Mouse (Mus musculus) erythroid progenitor cell, adult 5-6 weeks (primary cell): ENCODE results near the gene Cd180. TPM values are rescaled to one million over a fixed set of nuclear protein-coding genes. Genes with fewer than 3 reads are reported as not detected.
A peak's percentile ranks its signal among the peaks of the same experiment; 100 is the strongest.
"Not testable (repeated sequence)": the region's sequence is repeated elsewhere in the genome, so short reads cannot be mapped to it uniquely, and the experiment has no call there.

ENCODE experiments used
- ATAC-seq: replicated peaks from 2 replicates; pipeline ENCODE4 v1.8.0; 2016; ENCODE audit warnings: moderate number of reproducible peaks, mild to moderate bottlenecking, moderate TSS enrichment, inconsistent platforms; ENCODE audit not compliant: poor library complexity, low FRiP score, severe bottlenecking
- total RNA-seq, 2 experiments: library from RNA; stranded (forward) in 1 of 2; stranded (reverse) in 1 of 2; fragments of 150-400 nt in 1 of 2; fragments of 186-747, 209-891 nt in 1 of 2; gene quantifications; 2 replicates each; pipeline versions ENCODE4 v1.2.3 to v1.2.4; 2015 to 2017; ENCODE audit warnings: low replicate concordance in 2 of 2

The Cd180 gene
- total RNA-seq, 2 experiments from 2014 or later = 1.7 to 23.5 TPM

DNA sequence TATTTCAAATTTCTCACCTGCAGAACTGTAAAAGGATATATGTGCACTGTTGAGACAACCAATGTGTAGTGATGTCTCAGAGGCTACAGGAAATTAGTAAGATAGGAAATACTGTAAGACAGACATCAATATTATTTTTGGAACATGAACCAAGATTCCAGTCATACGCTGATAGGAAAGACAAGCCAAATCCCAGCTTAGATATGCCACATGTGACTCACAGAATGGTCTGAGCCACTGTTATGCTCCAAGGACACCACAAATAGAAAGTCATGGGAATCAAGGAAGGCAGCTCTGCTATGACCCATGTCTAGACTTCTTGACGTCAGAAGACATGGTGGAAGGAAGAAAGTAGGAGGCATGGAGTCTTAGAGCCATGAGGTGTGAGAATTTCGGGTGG is 19.3 kb upstream of the Cd180 start:
- ATAC-seq = no peak

DNA sequence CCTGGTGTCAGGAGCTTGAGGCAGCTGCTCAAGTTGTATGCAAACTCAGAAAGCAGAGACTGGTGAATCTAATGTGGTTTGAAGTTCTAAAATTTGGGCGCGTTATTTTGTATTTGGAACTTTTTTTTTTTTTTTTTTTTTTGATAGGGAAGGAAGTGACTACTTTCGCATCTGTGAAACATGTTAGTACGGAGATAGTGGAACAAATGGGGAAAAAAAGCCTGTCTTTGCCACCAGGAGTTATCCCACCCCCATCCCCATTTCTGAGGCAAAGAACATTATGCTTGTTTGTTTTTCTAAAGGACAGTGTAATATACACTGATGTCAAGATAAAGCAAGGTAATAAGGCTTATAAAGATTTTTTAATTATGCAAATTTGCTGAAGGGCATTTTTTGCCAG is 15.8 kb upstream of the Cd180 start:
- ATAC-seq = not testable (repeated sequence)

DNA sequence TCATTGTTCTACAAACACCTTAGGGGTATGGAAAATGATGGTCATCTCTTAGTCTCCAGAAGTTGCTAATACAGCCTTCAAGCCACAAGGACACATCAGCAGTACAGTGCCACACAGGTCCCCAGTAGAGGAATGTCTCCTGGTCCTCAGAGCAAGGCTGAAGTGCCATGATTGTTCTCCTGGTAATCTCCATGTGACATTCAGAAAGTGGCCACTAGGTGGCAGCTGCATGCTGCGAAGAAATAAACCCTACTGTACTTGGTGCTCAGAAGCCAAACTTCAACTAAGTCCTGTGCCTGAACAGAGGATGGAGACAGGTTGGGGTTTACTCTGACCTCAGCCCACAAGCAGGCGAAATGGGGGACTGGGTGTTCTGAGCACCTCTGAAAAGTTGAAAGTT is 14.9 kb upstream of the Cd180 start:
- 0 out of 2 replicates have a peak, but pooled peaks have one; percentile 52 for ATAC-seq

DNA sequence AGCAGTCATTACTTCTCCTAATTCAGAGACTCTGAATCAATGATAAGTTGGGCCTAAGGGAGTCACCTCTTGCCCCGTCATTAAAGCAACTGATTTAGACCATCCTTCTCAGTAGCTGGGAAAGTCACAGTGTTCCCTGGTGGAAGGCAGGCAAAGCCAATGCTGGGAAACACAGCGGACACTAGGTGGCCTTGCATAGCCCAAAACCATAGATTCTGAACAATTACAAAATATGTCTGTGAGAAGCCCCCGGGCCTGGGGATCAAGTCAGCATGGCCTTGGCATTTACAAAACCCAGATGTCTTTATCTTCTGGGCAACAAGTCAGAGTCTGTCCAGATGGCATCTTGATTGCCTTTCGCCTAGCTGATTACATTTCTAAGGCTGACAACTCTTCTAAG is 8.5 kb upstream of the Cd180 start:
- no peak for ATAC-seq

DNA sequence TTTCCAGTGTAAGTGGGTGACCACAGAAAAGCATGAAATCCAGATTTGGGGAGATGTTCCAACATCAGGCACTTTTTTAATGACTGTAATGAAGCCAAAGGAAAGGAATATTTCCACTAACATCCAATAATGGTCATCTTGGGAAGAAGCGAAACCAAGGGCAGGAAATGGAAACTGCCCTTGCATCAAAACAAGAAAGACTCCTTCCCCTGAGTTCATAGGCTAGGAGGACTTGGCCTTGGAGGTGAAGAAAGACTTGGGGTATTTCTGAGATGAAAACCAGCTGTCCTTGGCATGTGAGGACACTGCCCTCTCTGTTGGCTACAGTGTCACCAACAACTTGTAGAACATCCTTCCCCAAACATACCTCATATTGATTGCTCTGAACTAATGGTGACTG is 5.2 kb upstream of the Cd180 start:
- no peak for ATAC-seq

DNA sequence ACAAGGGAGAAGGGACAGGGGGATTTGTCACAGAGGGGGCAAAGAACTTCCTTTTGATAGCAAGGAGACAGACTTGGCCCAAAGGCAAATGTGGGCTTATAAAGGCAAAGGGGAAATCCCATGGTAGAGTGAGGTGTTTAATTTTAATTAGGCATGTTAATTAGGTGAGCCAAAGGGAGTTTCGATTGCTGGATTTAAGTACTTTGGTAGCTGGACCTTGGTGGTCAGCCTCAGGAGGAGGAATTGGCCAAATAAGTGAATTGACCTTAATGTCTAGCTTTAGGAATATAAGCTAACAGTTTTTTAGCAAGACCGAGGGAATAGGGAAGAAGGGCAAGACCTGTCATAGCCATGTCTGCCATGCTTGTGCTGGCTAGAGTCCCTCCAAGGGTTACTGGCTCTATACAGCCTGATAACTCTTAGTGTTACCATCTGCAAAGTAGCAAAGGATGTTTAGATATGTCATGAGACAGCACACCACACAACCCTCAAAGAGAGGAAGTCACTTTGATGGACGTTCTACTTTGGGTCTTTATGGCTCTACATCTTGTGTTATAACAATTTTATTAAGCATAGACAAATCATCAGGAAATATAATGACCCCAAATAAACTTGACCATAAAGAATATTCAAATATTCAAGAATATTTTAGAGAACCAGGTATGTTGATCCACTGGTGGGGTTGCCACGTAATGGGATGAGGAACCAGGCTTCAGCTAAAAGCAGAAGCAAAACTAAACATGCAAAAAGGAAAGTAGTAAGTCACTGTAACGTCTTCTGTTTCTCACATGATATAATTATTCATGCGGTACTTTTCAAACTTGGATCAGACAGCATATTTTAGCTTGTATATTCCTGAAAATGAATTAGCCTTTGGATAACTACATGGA is 3.9 kb upstream of the Cd180 start:
- no peak for ATAC-seq

DNA sequence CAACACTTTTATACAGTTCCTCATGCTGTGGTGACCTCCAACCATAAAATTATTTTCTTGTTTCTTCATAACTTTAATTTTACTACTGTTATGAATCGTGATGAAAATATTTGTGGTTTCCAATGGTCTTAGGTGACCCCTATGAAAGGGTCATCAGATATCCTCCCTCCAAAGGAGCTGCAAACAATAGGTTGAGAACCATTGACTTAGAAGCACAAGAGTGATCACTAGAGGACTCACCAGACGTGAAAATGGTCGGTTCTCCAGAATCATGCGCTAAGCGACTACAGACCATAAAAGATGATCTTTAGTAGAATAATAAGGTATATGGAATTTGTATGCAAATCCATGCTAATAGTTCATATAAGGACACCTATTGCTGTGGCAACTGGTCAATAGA is 3.2 kb upstream of the Cd180 start:
- no peak for ATAC-seq

DNA sequence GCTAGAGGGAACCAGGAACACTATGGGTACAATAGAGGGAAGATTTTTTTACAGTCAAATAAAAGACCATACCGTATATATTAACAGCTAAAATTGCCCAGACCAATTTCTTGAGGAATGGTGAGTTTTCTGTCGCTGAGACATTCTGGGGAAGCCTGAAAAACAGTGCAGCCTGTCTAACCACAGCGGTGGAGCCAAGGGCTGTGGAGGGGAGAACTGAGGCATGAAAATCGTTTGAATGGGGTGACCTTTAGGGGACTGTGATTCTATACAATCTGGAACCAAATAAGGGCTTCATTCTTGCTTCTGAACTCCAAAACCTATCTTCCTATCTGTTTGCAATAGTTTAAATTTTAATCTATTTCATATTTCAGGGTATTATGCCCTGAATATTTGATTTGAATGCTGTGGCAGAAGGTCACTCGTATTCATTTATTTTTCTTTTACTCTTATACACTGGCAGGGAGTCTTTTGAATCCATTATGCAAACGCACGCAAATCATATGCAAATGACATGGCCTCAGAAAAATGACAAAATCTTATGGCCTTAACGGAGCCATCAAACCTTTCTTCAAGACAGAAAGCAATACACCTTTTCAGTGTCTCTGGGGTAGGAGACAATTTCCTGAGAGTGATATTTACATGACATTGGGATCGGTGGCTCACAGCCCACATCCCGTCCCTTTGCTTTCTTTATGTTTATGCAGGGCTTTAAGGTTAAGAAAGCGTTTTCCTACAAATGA is 1.8 kb upstream of the Cd180 start:
- ATAC-seq = no peak

DNA sequence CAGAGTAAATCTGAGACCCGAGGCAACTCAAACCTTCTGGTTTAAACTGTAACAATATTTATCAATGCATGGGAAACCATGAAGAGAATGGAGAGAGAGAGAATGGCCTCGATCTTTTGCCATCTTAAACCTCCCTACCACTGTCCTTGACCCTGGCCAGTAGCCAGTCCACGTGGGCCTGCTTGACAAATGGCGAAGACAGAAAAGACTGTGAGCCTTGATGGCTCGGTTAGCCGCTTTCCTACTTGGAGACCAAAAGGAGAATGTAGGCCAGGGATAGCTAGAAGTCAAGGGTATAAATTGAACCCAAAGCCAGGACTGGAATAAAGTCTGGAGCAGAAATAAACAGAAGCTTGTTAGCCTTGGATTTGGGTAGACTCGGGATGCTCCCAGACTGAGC is 796 bp downstream of the Cd180 start:
- ATAC-seq = no peak

DNA sequence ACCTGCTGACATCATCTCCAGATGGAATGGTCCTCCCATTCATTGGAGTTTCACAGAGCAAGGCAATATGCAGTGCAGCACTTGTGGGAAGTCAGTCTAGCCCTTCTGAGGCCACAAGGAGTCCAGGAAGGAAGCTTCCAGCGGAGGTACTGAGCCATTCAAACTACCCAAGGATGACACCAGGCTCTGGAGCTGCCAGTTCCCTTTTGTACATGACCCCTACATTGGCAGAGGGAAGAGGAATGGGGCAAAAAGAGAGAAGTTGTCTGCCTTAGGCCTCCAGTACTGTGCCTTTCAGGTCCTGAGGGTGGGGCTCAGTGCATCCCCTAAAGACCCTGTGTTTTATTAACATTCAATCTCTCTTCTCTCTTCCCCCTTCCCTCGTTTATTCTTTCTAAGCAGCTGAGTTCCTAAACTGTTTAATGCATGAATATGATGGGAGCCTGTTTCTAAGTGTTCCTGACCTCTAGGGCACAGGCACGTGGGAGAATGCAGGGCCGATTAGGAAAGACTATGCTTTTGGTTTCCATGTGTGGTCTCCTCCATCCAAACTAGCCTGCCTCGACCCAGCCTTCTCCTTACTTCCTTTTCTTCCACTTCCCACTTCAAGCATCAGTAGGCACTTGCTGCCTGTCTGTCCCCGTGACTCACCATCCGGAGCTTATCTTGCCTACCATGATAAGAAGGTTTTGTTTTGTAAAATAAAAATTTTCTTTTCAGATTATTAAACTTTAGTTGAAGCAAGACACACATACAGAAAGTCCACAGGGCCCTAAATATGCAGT is 2.0 kb downstream of the Cd180 start:
- no peak for ATAC-seq

DNA sequence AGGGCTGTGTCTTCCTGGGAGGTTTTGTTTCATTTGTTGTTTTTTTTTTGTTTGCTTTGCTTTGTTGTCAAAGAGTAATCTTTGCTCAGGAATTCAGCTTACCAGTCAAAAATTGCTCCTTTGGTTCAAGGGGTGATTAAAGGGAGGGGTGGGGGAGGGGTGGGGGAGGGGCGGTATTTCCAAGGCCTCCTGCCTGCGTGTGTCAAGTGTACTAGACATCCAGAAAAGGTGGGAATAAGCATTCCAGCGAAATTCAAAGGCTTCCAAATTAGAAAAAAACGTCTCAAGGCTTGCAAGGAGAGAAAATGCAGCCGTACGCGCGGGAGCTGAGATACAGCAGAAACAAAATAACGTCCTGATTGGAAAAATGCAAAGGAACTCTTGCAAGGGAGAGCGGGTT is 5.0 kb downstream of the Cd180 start:
- no peak for ATAC-seq

DNA sequence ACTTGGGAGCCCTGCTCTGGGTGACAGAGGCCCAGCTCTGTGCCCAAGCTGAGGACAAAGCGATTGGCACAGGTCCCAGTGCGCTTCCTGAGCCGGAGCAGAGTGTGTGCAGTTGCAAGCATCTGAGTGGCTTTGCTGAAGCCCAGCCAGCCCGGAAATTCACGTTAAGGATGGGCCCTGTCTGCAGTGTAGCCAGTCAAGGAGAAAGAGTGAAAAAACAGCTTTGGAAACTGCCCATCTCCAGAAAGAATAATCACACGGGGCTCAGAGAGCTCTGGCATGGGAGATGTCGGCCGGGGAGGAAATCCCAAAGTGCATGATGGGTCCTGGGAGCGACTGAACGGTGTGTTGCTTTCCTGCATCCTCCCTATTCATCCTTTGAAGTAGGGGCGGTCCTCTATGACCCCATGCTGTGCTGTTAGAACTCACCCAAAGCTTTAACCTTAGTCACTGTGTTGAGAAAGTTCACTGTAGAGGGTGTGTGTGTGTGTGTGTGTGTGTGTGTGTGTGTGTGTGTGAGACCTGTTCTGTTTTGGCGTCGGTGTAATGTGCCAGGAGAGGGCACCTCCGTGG is 5.5 kb downstream of the Cd180 start:
- no peak for ATAC-seq

DNA sequence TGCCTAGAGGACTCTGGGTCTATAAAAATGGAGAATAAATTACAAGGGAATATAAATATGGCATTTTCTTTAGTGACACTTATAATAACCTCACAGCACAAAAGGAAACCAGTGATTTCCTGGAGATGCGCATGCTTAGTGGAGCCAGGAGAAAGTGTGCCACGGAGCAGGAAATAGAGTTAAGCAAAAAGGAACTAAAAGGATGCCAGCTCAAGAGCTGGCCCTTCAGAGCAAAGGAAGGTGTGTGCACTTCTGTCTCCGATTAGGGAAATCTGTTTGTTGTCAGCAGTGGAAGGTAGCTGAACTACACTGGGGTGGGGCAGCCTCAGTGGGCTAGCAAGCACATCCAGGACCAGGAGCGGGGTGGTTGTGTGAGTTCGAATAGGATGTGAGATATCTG is 6.8 kb downstream of the Cd180 start:
- ATAC-seq = no peak

DNA sequence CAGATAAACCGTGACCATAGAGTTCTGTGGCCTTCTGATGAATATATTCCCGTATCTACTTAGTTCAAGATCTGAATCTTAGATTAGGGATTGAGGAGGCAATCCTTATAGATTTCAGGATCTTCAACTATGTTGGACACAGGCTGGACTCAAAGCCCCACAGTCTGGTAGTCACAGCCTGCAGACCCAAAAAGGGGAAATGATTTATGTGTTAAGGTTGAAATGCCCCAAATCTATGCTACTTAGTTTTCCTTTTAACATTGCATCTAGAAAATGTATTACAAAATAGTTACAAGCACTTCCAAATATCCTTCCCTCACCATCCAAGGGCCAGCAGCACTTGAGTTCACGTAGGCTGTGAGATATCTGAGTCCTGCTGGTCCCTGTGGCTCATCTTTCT is 7.4 kb downstream of the Cd180 start:
- no peak for ATAC-seq

DNA sequence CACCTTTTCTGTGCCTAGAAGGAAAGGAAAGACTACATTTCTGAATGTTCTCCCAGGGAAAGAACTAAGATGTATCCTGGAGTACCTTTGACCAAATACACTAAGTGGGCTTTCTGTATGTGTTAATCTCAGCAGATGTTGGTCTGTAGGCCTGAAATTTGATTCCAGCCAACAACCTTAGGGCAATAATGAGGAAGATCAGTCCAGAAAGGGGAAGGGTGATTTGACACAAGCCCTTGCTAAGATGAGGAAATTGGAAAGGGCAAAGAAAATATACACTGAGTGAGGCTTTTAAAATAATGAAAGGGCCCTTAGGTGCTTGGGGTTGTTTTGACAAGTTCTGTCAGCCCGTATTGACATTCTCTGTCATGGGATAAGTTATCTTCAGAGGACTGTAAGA is 23.6 kb downstream of the Cd180 start:
- ATAC-seq = no peak

DNA sequence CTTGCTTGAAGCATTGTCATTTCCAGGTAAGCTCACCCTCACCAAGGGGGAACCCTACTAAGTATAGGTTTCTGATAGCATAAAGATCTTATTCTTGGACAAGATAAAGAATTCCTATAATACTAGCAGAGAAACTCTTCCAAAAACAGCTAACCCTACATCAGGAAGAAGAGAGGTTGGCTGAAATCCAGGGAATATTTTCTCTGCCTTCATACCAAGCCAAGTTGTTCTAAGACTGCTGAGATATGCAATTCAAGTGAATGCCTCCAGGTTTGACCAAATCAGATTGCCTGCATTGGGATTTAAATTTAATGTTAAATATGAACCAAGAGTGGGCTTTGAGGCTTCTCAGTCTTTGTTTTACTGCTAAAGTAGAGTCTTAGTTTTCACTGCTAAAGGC is 32.1 kb downstream of the Cd180 start:
- no peak for ATAC-seq

DNA sequence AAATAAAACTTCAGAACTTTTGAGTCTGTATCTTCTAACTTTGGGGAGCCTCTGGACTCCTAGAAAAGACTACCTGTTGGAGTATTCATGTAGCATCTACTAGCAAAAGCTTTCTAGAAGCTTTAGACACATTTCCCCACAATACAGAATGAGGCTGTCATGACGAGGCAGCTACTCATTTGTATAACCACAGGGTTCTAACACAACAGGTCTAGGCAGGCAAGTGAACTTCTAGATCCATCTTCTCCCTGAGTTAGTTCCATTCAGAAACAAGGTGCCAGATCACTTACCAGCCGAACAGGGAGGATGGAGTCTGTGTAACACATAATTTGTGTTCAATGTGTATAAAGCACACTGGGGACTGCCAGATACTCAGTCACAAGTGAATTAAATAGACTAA is 32.5 kb downstream of the Cd180 start:
- no peak for ATAC-seq

DNA sequence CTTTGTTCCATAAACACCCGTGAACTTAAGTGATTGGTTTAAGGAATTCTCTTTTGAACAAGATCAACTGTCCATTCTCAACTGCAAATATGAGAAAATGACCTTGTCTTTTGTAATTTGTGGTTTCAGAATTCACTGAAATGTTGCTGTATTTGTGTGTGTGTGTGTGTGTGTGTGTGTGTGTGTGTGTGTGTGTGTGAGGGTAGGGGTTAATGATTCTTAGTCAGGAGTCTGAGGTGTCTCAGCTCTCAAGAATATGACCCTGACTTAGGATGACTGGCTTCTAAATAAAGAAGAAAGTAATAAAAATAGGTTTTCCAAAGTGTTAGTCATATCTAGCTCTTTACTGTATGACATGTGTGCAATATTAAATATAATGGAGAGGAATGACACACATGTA is 33.5 kb downstream of the Cd180 start:
- no peak for ATAC-seq

DNA sequence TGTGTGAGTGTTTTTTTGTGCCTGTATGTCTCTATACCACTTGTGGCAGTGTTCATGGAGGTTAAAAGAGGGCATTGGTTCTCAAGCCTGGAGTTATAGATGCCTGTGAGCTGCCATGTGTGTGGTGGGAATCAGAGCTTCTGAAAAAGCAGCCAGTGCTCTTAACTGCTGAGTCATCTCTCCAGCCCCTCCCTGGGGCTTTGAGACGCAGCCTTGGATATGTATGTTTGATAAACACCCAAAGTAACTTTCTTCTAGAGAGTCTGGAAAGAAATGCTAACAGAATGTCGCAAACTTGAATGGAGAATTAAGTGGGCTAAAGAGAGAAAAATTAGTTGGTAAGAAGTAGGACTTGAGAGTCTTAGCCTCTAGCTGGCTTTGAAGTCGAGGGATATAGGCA is 34.7 kb downstream of the Cd180 start:
- no peak for ATAC-seq

DNA sequence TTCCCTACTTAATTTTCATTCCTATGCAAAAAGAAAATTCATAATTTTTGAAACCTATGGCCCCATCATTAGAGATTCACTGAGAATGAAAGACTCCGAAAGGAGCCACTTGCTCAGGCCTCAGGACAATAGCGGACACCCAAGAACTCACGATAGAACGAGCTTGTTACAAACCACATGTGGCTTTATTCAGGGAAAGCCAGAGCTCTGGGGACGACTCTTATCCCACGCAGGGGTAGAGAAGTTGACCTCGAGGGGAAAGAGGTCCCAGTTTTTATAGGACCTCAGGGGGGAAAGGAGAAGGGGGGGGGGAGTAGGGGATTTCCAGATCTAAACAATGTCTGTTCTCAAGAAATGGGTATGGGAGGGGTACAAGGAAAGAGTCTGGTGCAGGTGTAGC is 35.6 kb downstream of the Cd180 start:
- ATAC-seq = not testable (repeated sequence)
